Mouse (Mus musculus): ENCODE results near the gene Gm8909.

DNA sequence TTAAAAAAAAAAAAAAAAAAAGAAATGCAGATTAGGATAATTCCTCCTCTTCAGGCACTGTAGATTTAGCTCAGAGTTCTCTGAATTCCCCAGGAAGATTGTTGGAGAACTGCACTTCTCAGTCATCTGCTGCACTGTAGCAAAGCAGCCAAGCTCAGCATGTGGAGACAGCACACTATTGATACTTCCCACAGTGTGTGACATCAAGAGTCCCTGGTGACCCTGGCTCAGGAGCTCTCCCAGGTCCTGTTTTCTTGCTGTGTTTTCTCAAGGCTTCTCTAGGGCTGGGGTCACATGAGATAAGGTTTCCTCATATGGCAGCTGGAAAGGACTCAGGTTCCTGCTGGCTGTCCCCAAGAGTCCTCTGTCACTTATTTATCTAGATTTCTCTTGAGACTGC lies 38.5 kb upstream of the Gm8909 start:
- TF ChIP-seq POLR2A (IDR thresholded peaks at IDR 0.05; ENCODE audit: borderline replicate concordance, low read depth, low read length) = no peak
- TF ChIP-seq CTCF (IDR thresholded peaks at IDR 0.05; ENCODE audit: low read depth, low read length) = no peak

Measured in bone marrow macrophage, adult 2 months (primary cell).